Mouse (Mus musculus): ENCODE measurements around the gene Gas2l1. TPM values are rescaled to one million over a fixed set of nuclear protein-coding genes. Genes with fewer than 3 reads are reported as not detected.

Gene Gas2l1
- total RNA-seq, 2 experiments from 2014 or later: 82.7 to 98.5 TPM

DNA sequence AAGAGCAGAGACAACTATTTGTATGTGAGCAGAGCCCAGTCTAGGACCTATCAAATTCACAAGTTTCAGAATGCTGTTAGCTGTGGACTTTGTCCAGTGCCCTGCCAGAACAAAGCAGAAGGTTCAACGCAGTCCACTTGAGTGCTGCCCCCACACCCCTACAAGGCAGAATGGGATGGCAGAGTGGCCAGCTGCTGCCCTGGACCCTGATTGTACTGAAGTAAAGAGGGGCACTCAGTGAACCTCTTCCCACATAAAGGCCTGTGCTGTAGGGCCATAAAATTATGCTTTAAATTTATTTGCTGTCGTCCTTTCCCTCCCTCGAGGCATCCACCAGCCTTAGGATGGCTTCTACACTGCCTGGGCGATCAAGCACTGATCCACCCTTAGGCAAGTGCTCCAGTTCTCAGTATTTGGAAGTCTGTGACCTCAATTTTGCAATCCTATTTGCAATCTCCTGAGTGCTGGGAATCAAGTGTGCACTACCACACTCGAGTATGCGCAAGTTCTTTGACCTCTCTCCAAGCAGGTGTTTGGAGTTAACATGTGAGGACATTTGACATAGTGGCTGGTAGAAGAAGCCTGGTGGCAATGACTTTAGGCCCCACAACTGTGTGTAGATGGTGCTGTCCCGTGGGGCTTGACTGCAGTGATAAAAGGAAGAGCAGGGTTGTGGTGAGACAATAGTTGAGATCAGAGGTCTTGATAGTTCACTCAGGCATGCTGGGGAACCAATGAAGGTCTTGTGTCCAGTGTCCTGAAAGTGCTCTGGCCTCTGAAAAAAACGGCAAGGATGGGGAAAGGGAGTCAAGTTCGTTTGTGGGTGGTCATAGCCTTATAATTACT is 3.2 kb upstream of the Gas2l1 start:
- intact Hi-C loops (cut with DNase I): no loop called here
- DNase-seq (ENCODE audit: low spot score in 2 of 2): no peak

DNA sequence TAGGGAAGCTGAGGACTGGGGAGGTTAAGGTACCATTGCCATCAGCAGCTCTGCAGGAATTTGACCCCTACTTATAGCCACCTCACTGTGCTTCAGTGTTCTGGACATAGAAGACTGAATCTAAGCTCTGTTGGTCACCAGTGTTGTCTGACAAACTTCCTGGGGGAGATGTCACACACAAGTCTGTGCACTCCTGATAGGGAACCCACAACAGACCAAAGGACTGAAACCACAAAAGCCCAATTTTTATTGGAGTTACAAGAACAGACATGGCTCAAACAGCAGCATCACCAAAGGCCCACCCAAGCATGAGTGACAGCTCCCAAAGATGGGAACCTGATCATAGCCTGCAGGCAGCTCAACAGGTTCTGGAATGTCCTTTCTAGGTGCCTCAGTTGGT is 1.9 kb upstream of the Gas2l1 start:
- intact Hi-C loops (cut with DNase I): no loop called here
- no peak for DNase-seq (ENCODE audit: low spot score in 2 of 2)

DNA sequence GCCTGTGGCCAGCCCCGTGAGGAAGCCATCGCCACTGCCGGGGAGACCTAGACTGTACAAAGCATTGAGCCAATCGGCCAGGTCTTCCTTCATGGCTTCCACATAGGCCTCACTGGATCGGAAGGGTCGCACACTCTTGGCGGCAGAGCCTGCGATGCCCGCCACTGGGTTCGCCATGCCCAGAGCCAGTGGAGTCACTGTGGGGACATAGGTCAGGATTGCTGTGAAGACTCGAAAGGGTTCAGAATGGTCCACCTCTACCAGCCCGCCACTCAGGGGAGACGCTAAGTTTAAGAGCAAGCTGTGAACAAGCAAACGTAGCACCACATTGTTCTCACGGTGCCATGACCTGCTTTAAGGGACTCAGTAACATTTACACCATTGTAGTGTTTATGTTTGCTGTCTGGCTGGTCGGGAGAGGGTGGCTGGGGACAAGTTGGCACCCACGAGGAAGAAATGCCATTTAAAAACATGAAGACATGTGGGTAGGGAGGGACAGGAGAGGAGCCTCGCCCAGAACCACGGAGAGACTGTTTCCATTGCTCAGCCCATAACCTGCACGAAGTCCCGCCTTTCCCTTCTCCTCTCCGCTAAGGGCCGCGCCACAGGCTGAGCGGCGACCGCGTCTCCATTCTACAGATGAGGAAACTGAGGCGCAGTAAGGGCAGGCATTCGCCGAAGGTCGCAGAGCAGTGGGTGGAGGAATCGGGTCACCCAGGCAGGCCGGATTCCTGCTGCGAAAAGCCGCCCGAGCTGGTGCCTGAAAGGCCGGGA is 658 bp downstream of the Gas2l1 start:
- intact Hi-C loops (cut with DNase I): no loop called here
- peak in 1 of 2 experiments; percentile 51 for DNase-seq (ENCODE audit: low spot score in 2 of 2)

DNA sequence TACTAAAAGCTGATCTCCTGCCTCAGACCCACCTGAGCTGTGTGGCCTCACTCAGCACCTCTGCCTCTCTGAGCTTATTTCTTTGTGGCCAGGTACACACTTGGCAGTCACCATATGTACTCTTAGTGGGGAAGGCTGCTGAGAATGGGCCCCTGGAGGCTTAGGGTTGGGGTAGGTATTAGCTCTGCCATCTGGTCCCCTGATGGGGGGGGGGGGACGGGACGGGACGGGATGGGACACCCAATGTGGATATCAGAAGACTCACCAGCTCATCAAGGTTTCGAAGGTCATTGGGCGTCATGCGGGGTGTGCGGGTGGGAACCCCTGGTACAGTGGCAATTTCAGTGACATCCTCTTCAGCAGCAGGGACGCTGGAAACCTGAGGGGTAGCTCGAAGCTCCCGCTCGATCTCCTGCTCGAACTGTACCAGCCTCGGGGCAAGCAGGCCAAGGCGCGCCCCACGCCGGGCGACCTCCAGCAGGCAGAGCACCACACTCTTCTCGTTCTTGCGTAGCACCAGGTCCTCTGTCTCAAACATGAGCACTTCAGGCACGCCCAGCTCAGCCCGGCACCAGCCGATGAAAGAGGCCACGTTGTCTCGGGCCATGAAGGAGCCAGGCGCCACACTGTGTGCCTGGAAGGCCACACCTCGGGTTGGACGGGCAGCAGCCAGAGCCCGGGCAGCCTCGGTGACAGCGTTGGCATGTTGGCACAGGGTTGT is 1.4 kb downstream of the Gas2l1 start:
- intact Hi-C loops (cut with DNase I): loop anchor here (2.0 kb wide), 1 partner anchor 49 kb away; no protein-coding TSS in a partner anchor
- peak in 1 of 2 experiments; percentile 45 for DNase-seq (ENCODE audit: low spot score in 2 of 2)

DNA sequence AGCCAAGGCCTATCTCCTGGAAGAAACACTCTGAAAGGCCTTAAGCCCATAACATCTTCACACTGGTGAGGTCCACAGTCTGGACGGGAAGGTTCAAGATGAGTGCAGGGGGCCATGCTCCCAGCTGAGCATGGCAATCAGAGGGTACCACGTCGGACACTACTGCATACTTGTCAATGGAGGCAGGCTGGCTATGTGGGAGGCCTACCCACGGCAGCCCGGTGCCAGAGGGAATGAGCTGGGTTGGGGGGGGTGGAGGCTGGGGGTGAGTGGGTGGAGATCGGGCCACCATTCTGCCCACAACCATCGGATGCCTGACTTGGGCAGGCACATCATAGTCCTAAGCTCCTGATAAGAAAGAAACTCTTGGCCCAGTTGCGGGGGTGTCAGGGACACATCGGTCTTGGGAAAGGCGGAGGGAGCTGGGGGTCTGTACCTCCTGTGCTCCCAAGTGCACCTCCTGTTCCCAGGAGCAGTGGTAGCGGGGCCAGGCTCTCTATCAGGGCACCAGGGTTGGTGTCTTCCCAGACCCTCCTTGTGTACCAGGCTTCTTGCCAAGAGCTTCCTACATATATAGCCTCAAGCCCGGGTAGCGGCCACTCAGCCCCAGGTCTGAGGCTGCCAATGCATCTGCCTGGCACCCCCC is 2.1 kb downstream of the Gas2l1 start:
- intact Hi-C loops (cut with DNase I): loop anchor here (2.0 kb wide), 1 partner anchor 48 kb away; no protein-coding TSS in a partner anchor
- no peak for DNase-seq (ENCODE audit: low spot score in 2 of 2)

DNA sequence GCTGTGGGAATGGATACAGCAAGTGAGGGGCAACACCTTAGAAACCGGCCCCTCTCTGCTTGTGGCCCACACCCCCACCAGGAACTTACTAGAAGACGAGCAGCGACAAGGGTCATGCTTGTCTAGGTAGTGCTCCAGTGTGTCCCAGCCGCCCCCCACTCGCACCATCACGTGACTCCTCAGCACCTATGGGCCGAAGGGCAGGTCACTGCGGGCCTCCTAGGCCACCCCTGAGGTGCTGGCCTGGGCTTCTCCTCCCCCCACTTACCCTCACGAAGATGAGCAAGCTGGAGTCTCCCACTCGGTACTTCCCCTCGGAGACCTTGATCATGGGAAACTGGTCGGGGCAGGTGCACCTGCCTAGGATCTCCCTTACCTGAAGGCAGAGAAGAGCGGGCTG is 2.8 kb downstream of the Gas2l1 start:
- intact Hi-C loops (cut with DNase I): loop anchor here (2.0 kb wide), 1 partner anchor 48 kb away; no protein-coding TSS in a partner anchor
- DNase-seq (ENCODE audit: low spot score in 2 of 2): no peak

DNA sequence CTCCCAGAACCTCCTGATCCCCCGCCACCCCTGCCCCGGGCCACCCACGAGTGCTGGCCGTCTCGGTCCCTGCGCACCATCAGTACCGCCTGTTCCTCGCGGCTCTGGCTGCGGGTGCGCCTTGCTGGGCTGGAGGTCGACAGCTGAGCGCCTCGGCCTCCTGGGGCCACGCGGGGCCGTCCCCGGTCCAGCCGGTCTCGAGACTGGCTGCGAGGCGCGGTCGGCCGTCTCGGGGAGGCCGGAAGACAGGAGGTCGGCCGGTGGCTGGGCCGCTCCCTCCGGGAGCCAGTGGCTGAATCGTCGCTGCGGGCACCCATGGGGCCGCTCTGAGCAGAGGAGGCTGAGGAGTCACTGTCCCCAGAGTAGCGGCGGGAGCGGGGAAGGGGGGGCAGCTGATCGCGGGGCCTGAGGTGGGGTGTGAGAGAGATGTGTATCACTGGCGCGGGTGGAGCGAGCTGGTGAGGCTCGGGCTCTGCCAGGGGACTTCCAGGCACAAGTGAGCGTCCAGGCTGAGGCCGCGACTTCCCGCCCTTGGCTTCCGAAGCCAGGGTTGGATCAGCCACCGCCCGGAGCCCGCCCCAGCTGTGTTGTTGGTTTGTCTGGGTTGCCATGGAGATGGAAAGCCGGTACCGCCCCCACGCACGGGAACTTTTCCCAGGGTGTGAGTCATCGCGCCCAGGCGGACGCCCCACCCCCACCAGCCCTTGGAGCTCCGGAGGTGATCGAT is 3.6 kb downstream of the Gas2l1 start:
- peak; percentile 96 for DNase-seq (ENCODE audit: low spot score in 2 of 2)
- intact Hi-C loops (cut with DNase I): loop anchor here (2.0 kb wide), 2 partner anchors 21 to 47 kb away; no protein-coding TSS in a partner anchor

DNA sequence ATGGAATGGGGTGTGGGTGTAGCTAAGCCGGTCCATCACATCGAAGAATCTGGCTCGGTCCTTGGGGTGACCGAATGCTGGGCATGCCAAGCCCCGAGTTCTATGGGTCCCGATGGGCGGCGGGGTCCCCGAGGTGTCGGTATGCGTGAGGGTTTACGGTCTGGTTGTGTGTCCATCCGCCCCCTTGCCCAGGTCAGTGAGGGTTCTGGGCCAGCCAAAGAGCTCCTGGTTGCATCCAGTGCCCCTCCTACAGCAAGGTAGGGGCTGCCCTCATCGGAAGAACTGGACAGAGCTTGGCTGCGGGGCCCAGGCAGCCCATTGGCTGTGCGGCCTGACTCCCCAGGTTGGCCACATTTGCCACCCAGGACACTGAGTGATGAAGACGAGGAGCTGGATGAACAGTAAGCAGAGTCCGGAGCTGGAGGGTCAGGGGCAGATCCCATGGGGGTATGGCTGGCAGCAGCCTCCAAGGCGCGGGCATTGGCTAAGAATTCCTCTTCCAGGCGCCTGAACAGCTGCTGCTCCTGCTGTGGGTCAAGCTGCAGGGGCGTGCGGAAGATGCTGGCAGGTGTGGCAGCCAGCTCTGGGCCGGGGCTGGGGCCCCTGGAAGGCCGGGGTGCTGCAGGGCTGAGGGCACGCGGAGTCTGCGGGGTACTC is 4.2 kb downstream of the Gas2l1 start:
- peak; percentile 38 to 49 for DNase-seq (ENCODE audit: low spot score in 2 of 2)
- intact Hi-C loops (cut with DNase I): loop anchor here (2.0 kb wide), 1 partner anchor 20 kb away; no protein-coding TSS in a partner anchor

DNA sequence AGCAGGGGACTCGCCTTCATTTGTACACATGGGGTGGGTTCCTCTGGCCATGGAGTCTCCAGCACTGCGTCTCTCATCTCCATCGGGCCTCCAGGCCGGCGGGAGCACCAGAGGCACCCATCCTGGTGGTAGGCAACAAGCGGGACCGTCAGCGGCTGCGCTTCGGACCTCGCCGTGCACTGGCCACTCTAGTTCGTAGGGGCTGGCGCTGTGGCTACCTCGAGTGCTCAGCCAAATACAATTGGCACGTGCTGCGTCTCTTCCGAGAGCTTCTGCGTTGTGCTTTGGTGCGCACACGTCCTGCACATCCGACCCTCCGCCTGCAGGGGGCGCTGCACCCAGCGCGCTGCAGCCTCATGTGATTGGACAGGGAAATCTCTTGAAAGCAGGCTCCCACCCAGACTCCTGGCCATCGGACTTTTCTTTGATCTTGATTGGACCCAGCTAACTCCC is 5.4 kb downstream of the Gas2l1 start:
- intact Hi-C loops (cut with DNase I): loop anchor here (2.0 kb wide), 1 partner anchor 19 kb away; no protein-coding TSS in a partner anchor
- DNase-seq (ENCODE audit: low spot score in 2 of 2): peak; percentile 72 to 73

DNA sequence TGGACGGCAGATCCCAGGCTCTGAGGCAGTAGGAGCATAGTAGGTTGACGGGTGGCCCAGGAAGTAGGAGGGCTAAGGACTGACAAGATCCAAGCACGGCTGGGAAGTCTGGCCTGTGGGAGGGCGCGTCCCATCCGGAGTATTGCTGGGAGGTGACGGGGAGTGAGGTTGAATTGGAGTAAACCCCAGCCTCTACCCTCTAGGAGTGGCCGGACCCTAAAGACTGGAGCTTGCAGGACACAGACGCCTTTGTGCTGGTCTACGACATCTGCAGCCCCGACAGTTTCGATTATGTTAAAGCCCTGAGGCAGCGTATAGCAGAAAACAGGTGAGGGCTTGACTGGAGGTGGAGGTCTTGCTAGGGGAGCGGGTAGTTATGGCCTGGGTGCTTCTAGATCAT is 5.9 kb downstream of the Gas2l1 start:
- intact Hi-C loops (cut with DNase I): no loop called here
- peak in 1 of 2 experiments; percentile 48 for DNase-seq (ENCODE audit: low spot score in 2 of 2)

DNA sequence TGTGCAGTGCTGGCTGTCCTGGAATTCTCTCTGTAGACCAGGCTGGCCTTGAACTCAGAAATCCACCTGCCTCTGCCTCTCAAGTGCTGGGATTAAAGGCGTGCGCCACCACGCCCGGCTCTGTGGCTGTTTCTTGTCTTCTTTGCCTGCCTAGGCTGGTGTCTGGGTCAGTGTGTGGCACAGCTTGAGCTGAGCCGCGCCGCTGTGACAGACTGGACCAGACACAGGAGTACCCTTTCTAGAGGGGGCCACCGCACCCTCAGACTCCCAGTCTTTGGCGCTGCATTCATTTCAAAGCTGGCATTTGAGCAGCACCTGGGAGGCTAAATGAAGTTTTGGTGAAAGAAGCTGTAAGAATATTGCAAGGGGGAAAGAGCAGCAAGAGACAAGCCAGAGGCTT is 6.3 kb downstream of the Gas2l1 start:
- intact Hi-C loops (cut with DNase I): no loop called here
- no peak for DNase-seq (ENCODE audit: low spot score in 2 of 2)

DNA sequence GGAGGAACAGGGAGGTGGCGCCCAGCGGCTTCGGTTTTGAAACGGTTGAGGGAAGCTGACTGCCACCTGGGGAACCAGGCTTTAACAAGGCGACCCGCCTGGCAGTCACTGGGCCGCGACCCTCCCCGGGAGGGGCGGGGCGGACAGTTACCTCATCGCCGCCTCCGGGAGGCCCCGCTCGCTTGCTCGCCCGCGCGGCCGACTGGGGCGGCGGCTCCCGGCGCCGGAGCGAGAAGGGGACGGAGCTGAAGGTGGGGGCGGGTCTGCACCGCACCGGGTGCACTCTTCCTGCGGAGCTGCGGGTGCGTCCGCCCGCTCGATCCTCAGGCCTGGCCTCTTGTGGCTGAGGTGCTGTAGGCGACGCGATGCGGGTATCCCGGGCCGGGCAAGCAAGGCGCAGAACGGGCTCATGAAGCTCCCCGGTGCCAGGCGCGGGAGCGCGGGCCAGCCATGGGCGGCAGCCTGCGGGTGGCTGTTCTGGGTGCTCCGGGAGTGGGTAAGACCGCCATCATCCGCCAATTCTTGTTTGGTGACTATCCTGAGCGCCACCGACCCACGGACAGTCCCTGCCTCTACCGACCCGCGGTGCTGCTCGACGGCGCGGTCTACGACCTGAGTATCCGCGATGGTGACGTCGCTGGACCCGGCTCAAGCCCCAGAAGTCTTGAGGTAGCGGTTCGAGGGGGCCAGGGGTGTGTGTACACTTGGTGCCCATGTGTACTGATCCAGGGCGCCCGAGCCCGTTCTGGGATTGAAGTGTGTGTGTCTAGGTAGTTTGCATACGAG is 7.1 kb downstream of the Gas2l1 start, which contains the start of gene Rasl10a:
Gene Rasl10a (plus strand): TSS at position 273 of the 786 bp plus-strand sequence.
- intact Hi-C loops (cut with DNase I): no loop called here
- peak; percentile 44 to 73 for DNase-seq (ENCODE audit: low spot score in 2 of 2)

DNA sequence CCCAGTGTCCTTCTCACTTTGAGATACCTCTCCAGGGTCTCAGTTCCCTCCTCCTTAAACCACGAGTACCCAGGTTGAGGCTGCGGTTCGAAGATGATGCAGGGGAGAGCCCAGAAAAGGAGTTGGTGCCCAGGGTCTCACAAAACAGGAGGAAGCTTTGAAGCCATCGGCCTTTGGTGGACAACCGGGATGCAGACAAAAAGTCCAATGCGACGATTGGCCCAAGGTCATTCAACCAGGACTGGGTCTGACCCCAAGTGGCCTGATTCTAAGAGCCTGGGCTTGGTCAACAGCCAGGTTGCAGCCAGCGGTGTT is 7.6 kb downstream of the Gas2l1 start:
- intact Hi-C loops (cut with DNase I): no loop called here
- DNase-seq (ENCODE audit: low spot score in 2 of 2): no peak

DNA sequence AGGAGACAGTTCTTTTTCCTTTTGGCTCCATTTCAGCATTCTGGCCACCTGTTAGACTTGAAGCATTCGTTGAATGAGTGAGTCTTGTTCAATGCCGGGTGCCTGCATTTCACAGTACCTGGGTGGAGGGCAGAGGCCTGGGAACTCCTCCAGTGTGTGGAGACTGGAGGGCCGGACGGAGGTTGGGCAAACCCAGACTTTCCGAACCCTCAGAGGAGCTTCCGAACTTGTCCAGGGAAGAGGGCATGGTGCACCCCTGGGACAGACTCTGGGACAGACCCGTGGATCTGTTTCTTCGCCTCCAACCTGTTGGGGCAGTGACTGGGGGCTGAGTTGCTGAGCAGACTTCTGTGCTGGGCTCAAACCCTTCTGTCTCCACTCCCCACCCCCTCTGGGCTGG is 8.1 kb downstream of the Gas2l1 start:
- intact Hi-C loops (cut with DNase I): no loop called here
- no peak for DNase-seq (ENCODE audit: low spot score in 2 of 2)

DNA sequence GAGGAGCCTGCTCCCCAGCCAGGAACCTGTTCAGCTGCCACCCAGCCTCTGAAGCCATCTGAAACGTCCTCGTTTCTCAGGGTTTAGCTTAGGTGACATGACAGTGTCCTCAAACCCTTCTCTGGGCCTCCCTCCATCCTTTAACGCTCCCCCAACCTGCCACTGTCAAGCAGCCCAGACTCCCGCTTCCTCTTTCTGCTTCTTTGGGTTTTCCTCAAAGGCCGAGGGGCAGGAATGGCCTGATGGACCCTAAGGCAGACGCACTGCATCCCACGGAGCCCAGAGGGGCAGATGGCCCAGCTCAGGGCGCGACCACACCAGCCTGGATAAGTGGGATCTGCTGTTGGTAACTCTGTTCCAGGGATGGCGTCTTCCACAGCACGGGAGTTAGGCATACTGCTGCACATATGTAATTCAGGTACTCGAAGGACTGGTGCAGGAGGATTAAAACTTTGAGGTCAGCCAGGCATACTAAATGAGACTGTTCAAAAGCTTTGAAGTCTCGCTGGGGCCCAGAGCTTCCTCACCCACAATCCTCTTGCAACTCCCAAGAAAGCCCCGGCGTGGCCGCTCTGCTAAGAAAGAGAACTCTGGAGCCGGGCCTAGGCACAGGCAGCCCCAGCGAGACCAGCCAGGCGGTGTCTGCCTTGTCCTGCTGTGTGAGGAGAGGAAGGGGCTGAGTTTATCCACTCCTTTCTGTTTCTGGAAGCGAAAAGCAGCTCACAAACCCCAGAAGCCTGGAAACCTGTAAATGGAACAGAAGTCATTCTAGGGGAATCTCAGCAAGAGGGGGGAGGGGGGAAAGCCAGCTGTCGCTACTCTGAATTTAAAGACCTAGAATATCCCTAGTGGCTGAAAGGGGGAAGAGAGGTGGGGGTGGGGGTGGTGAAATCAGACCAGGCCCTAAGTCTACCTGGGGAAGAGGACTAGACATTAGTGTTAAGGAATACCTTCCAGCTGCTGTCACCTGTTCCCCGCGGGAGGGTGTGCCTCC is 8.9 kb downstream of the Gas2l1 start:
- no peak for DNase-seq (ENCODE audit: low spot score in 2 of 2)
- intact Hi-C loops (cut with DNase I): no loop called here

DNA sequence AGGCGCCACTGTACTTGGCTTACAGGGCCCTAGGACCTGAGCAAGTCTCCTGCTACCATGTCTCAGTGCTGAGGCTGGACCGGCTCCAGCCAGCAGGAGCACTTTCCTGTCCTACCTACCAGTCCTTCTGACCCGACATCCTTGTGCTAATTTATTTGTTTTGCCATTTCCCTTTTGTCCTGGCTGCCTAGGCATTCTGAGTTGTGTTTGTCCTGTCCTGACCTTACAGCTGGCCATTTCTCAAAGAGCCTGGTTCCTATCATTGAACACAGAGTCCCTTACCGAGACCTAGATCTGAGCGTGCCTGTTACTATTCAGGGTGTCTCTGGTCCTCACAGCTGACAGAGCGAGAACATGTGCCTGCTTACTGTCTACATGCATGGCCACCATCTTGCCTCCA is 10.3 kb downstream of the Gas2l1 start:
- no peak for DNase-seq (ENCODE audit: low spot score in 2 of 2)
- intact Hi-C loops (cut with DNase I): no loop called here
